Mouse (Mus musculus): Measurements from ENCODE around the gene Zfp110.

Gene Zfp110

DNA sequence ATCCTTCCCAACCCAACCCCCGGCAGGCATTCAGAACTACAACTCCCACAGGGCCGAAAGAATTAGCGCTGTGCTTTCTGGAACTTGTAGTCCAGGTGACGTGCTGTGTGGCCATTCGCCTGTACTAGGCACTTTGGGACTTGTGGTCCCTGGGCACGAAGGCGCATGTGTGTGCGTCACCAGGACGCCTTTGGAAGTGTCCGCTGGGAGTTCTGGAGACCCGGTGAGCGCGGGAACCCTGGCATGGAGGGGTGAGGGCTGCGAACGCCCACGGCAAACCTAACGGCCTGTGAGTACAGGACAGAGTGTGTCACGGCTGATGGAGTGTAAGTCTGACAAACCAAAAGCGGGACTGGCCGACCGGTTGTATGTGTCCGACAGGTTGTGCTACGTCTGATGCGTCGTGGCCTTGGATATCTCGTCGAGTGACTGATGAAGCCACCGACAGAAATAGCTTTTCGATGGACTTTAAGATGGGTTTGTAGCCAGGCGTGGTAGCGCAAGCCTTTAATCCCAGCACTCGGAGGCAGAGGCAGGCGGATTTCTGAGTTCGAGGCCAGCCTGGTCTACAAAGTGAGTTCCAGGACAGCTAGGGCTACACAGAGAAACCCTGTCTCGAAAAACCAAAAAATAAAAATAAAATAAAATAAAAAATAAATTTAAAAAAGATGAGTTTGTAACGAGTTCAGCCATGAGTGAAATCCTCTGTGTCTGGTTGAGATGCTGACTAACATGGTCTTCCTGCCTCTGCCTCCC is 63.3 kb downstream of the Zfp110 start, which contains the start of gene Zscan22:
Gene Zscan22, plus strand, starts transcription at position 161 of the 756 bp plus-strand sequence.
- DNase-seq (ENCODE audit: low spot score in 2 of 2): peak; percentile 84 to 87
